Mouse (Mus musculus) bone marrow, adult 2 months (tissue): ENCODE data around the gene Gapdh.

Source experiments
- CTCF ChIP-seq: fragments of 200-500 bp; IDR thresholded peaks from 2 replicates; pipeline ENCODE4 v1.5.1; 2011; ENCODE audit warnings: low read length, control low read depth; ENCODE audit not compliant: control insufficient read depth, insufficient read depth
- POLR2A ChIP-seq: fragments of 200-500 bp; IDR thresholded peaks from 2 replicates; pipeline ENCODE4 v1.6.1; 2011; ENCODE audit warnings: low read depth, mild to moderate bottlenecking, control low read depth, low read length, borderline replicate concordance; ENCODE audit not compliant: control insufficient read depth

GRCm38 (mm10) chr6:125175469-125175868, 9.2 kb upstream of the Gapdh start:
- TF ChIP-seq POLR2A (no peak), CTCF (no peak)
